Comparison of ENCODE assay signal across 20 mouse cellular contexts in genomic region chr13:5570386-5570785, GRCm38 (mm10).
A peak's percentile ranks its signal among the peaks of the same experiment; 100 is the strongest.
DNase-seq lines count a peak whose midpoint lies in the region; ATAC-seq and TF ChIP-seq lines count a peak whose summit lies in the region.
"Had no signal": no experiment of that assay in that cellular context is flagged by ENCODE, and none has a peak within 500 bp of the region (broad histone marks: within the 10 kb centered on the region; RNA-seq: fewer than 3 reads in every experiment).

No protein-coding gene starts in this region.

- no peaks in the 10 kb centered on the region for H3K9me3 ChIP-seq in lung, postnatal 0 days (ENCODE audit: low read length)
- H3K9me3 ChIP-seq: embryonic facial prominence, embryonic 10.5 days; embryonic facial prominence, embryonic 12.5 days; forebrain, embryonic 10.5 days; forebrain, embryonic 12.5 days had no signal

- H3K4me1 ChIP-seq in lung, postnatal 0 days (ENCODE audit: insufficient read depth, low read depth, low read length), result no peaks in the 10 kb centered on the region
- no peaks in the 10 kb centered on the region for H3K4me1 ChIP-seq in lung, adult 2 months (ENCODE audit: control insufficient read depth, insufficient read depth, low read length)
- H3K4me1 ChIP-seq: embryonic facial prominence, embryonic 10.5 days; embryonic facial prominence, embryonic 12.5 days; forebrain, embryonic 10.5 days; forebrain, embryonic 12.5 days had no signal

- DNase-seq in lung, postnatal 0 days (ENCODE audit: low spot score), result peak; percentile 56
- no peak for DNase-seq in lung, adult 2 months
- DNase-seq in adipocyte (ENCODE audit: low spot score), result peak; percentile 55
- peak; percentile 31 for DNase-seq in lung, postnatal 25 days (ENCODE audit: low spot score)
- no peak for DNase-seq in kidney, postnatal 4 days
- DNase-seq: adrenal gland, adult 8-10 months; adrenal gland, postnatal 14 days; adrenal gland, postnatal 36 days; cerebellum, adult 11-12 months; cerebellum, adult 2 months; cerebellum, adult 9-10 months; cerebellum, postnatal 10 days; cerebellum, postnatal 25 days had no signal

- no peak for TF ChIP-seq CTCF in lung, postnatal 0 days (IDR thresholded peaks at IDR 0.05)
- TF ChIP-seq CTCF in lung, adult 2 months (IDR thresholded peaks at IDR 0.05; ENCODE audit: insufficient read depth, low read length), result no peak

- no peak overlapping the region for H3K9ac ChIP-seq in lung, postnatal 0 days (replicated peaks; ENCODE audit: low read depth)
- H3K9ac ChIP-seq: embryonic facial prominence, embryonic 12.5 days; forebrain, embryonic 12.5 days had no signal

- 87% methylated on average over 2 of the region's 2 CpGs for WGBS in lung, postnatal 0 days
- WGBS in lung, adult 2 months, result 88% methylated on average over 2 of the region's 2 CpGs

- H3K36me3 ChIP-seq in lung, postnatal 0 days (ENCODE audit: insufficient read depth, low read length), result no peaks in the 10 kb centered on the region
- H3K36me3 ChIP-seq: embryonic facial prominence, embryonic 10.5 days; embryonic facial prominence, embryonic 12.5 days; forebrain, embryonic 10.5 days; forebrain, embryonic 12.5 days had no signal

- ATAC-seq in lung, postnatal 0 days, result no peak
- no peak for ATAC-seq in erythroid progenitor cell, adult 5-6 weeks (replicated peaks; ENCODE audit: low FRiP score, poor library complexity, severe bottlenecking)
- ATAC-seq: forebrain, embryonic 14.5 days; forebrain, embryonic 16.5 days had no signal

- no peak overlapping the region for H3K4me3 ChIP-seq in lung, postnatal 0 days (ENCODE audit: low read depth, low read length)
- H3K4me3 ChIP-seq in lung, adult 2 months (replicated peaks; ENCODE audit: extremely low read depth, low read depth, low read length), result no peak overlapping the region
- H3K4me3 ChIP-seq: embryonic facial prominence, embryonic 10.5 days; embryonic facial prominence, embryonic 12.5 days; forebrain, embryonic 10.5 days; forebrain, embryonic 12.5 days had no signal

- no peak overlapping the region for H3K27ac ChIP-seq in lung, postnatal 0 days (ENCODE audit: low read length)
- H3K27ac ChIP-seq: embryonic facial prominence, embryonic 10.5 days; embryonic facial prominence, embryonic 12.5 days; forebrain, embryonic 10.5 days; forebrain, embryonic 12.5 days had no signal

- TF ChIP-seq POLR2A in lung, adult 2 months (IDR thresholded peaks at IDR 0.05; ENCODE audit: borderline replicate concordance, extremely low read depth, low read depth, low read length), result no peak

- no peak overlapping the region for H3K4me2 ChIP-seq in lung, postnatal 0 days (replicated peaks; ENCODE audit: low read depth, low read length)
- H3K4me2 ChIP-seq: embryonic facial prominence, embryonic 12.5 days; forebrain, embryonic 12.5 days had no signal

- TF ChIP-seq EP300 in lung, postnatal 0 days (IDR thresholded peaks at IDR 0.05), result no peak

- H3K27me3 ChIP-seq in lung, postnatal 0 days (replicated peaks; ENCODE audit: insufficient read depth, low read length), result no peaks in the 10 kb centered on the region
- H3K27me3 ChIP-seq: embryonic facial prominence, embryonic 12.5 days; forebrain, embryonic 12.5 days had no signal

Comparison
In these comparisons a context has a peak if more than half of its experiments do, and no peak if none do; other contexts are left out.
1. DNase-seq: peak in lung, postnatal 0 days (single experiment), adipocyte (single experiment) and lung, postnatal 25 days (single experiment); none in lung, adult 2 months (single experiment) and kidney, postnatal 4 days (0 of 2).